Mouse (Mus musculus) liver, embryonic 14.5 days (tissue): Measurements from ENCODE around the gene Tpo.

Source experiments
- CTCF ChIP-seq: IDR thresholded peaks from 2 replicates; pipeline ENCODE4 v1.5.1; 2016; ENCODE audit warnings: antibody characterized with exemption, low read depth, control low read depth
- EP300 ChIP-seq: IDR thresholded peaks from 2 replicates; pipeline ENCODE4 v1.6.1; 2016; ENCODE audit warnings: antibody characterized with exemption, low read depth

GRCm38 (mm10) chr12:30154079-30154673 lies 21.8 kb upstream of the Tpo start:
- TF ChIP-seq CTCF (no peak), EP300 (no peak)
